Mouse (Mus musculus): Measurements from ENCODE around the gene Aacs. TPM values are rescaled to one million over a fixed set of nuclear protein-coding genes. Genes with fewer than 3 reads are reported as not detected.

The Aacs gene
- total and polyA plus RNA-seq, 3 experiments, result 21.3 to 48.8 (median 39.8) TPM

GRCm38 (mm10) chr5:125549750-125550489 lies 74.3 kb downstream of the Aacs start:
- no peaks in the 10 kb centered on the region for H3K36me3 ChIP-seq (replicated peaks in 1 of 2; ENCODE audit: control insufficient read depth in 1 of 2, insufficient read depth in 1 of 2, low read length in 1 of 2)
- no peak overlapping the region for H3K4me3 ChIP-seq (replicated peaks in 1 of 3; ENCODE audit: low read depth in 2 of 3, low read length in 2 of 3, poor library complexity in 1 of 3)
- H3K4me1 ChIP-seq (ENCODE audit: control insufficient read depth in 1 of 2, insufficient read depth in 2 of 2), result peaks cover 0 to 4% of the 10 kb centered on the region in 2 experiments; a peak in 2 of 4 replicates
- no peak overlapping the region for H3K4me2 ChIP-seq (ENCODE audit: insufficient read depth, low read depth, poor library complexity, severe bottlenecking)
- H3K27ac ChIP-seq (ENCODE audit: insufficient read depth, low read depth), result no peak overlapping the region
- H3K27me3 ChIP-seq (replicated peaks), result peaks cover 67% of the 10 kb centered on the region
- H3K9ac ChIP-seq (ENCODE audit: insufficient read depth, low read depth), result no peak overlapping the region
- peaks cover 6% of the 10 kb centered on the region for H3K9me3 ChIP-seq (replicated peaks; ENCODE audit: low read length)
- no peak for DNase-seq (ENCODE audit: extremely low read depth)
- dilution Hi-C loops (cut with MboI; ENCODE audit: extremely low pct_ligation_motif_present, extremely low pct_unique_long_range_greater_than_20kb, low sequenced_read_pairs), result no loop called here
- H3K79me2 ChIP-seq (replicated peaks; ENCODE audit: control insufficient read depth, extremely low read depth, insufficient read depth, poor library complexity, severe bottlenecking), result no peaks in the 10 kb centered on the region
- in situ Hi-C loops (cut with MboI; ENCODE audit: low pct_ligation_motif_present, low pct_unique_long_range_greater_than_20kb, low sequenced_read_pairs), result no loop called here
- TF ChIP-seq ZNF384 (IDR thresholded peaks at IDR 0.05; ENCODE audit: low read depth, low read length) (0 out of 2 replicates have a peak, but pooled peaks have one; percentile 13), E2F4 (IDR thresholded peaks at IDR 0.05; ENCODE audit: insufficient replicate concordance, low read depth, low read length) (no peak)

GRCm38 (mm10) chr5:125555732-125556131 lies 80.1 kb downstream of the Aacs start:
- no peak for TF ChIP-seq GABPA (IDR thresholded peaks at IDR 0.05; ENCODE audit: insufficient replicate concordance, low read depth, low read length)
- TF ChIP-seq JUND (conservative IDR thresholded peaks at IDR 0.05; ENCODE audit: low read depth, low read length), result no peak
- no peak for TF ChIP-seq RCOR1 (conservative IDR thresholded peaks at IDR 0.05; ENCODE audit: low read depth, low read length)
- TF ChIP-seq CHD2 (IDR thresholded peaks at IDR 0.05; ENCODE audit: low read length), result no peak
- no peak for TF ChIP-seq USF2 (conservative IDR thresholded peaks at IDR 0.05; ENCODE audit: low read depth, low read length)
- no peak for TF ChIP-seq NRF1 (IDR thresholded peaks at IDR 0.05; ENCODE audit: low read depth, low read length)
- TF ChIP-seq CTCF (conservative IDR thresholded peaks at IDR 0.05 in 1 of 2, IDR thresholded peaks at IDR 0.05 in 1 of 2; ENCODE audit: low read depth in 2 of 2, low read length in 2 of 2), result no peak
- TF ChIP-seq USF1 (IDR thresholded peaks at IDR 0.05; ENCODE audit: low read depth, low read length), result no peak
- no peak for TF ChIP-seq ELF1 (IDR thresholded peaks at IDR 0.05; ENCODE audit: low read depth, low read length)
- TF ChIP-seq MAX (IDR thresholded peaks at IDR 0.05; ENCODE audit: low read length), result no peak
- no peak for TF ChIP-seq ZKSCAN1 (IDR thresholded peaks at IDR 0.05; ENCODE audit: borderline replicate concordance, low read depth, low read length)
- no peak for TF ChIP-seq PAX5 (IDR thresholded peaks at IDR 0.05; ENCODE audit: low read length)
- TF ChIP-seq TCF12 (IDR thresholded peaks at IDR 0.05; ENCODE audit: low read depth, low read length), result no peak
- no peak for TF ChIP-seq RAD21 (IDR thresholded peaks at IDR 0.05; ENCODE audit: low read depth, low read length)
- no peak for TF ChIP-seq KAT2A (IDR thresholded peaks at IDR 0.05; ENCODE audit: insufficient replicate concordance, low read length)
- DNase-seq (ENCODE audit: extremely low read depth), result no peak
- in situ Hi-C loops (cut with MboI; ENCODE audit: low pct_ligation_motif_present, low pct_unique_long_range_greater_than_20kb, low sequenced_read_pairs) (no loop called here), dilution Hi-C loops (cut with MboI; ENCODE audit: extremely low pct_ligation_motif_present, extremely low pct_unique_long_range_greater_than_20kb, low sequenced_read_pairs) (no loop called here)
- no peak overlapping the region for H3K27ac ChIP-seq (ENCODE audit: insufficient read depth, low read depth)
- H3K9ac ChIP-seq (ENCODE audit: insufficient read depth, low read depth), result no peak overlapping the region
- peaks cover 66% of the 10 kb centered on the region for H3K27me3 ChIP-seq (replicated peaks)
- H3K4me1 ChIP-seq (ENCODE audit: control insufficient read depth in 1 of 2, insufficient read depth in 2 of 2), result no peaks in the 10 kb centered on the region
- no peaks in the 10 kb centered on the region for H3K79me2 ChIP-seq (replicated peaks; ENCODE audit: control insufficient read depth, extremely low read depth, insufficient read depth, poor library complexity, severe bottlenecking)
- H3K4me2 ChIP-seq (ENCODE audit: insufficient read depth, low read depth, poor library complexity, severe bottlenecking), result no peak overlapping the region
- no peaks in the 10 kb centered on the region for H3K36me3 ChIP-seq (replicated peaks in 1 of 2; ENCODE audit: control insufficient read depth in 1 of 2, insufficient read depth in 1 of 2, low read length in 1 of 2)
- peaks cover 5% of the 10 kb centered on the region for H3K9me3 ChIP-seq (replicated peaks; ENCODE audit: low read length)
- no peak overlapping the region for H3K4me3 ChIP-seq (replicated peaks in 1 of 3; ENCODE audit: low read depth in 2 of 3, low read length in 2 of 3, poor library complexity in 1 of 3)
